Mouse (Mus musculus) megakaryocyte, embryonic 14.5 days (primary cell): ENCODE results near the gene Rpn1. TPM values are rescaled to one million over a fixed set of nuclear protein-coding genes. Genes with fewer than 3 reads are reported as not detected.
A peak's percentile ranks its signal among the peaks of the same experiment; 100 is the strongest.
"Not testable (repeated sequence)": the region's sequence is repeated elsewhere in the genome, so short reads cannot be mapped to it uniquely, and the experiment has no call there.

Source experiments
- H3K27me3 ChIP-seq: replicated peaks from 2 replicates; pipeline ENCODE3; 2012; ENCODE audit warnings: inconsistent platforms
- H3K36me3 ChIP-seq: replicated peaks from 2 replicates; pipeline ENCODE3; 2012; ENCODE audit warnings: low read length, inconsistent platforms, mixed read lengths
- H3K4me1 ChIP-seq: 2 replicates; pipeline ENCODE4 v1.6.1; 2012; ENCODE audit warnings: inconsistent platforms
- H3K4me3 ChIP-seq: replicated peaks from 2 replicates; pipeline ENCODE3; 2012; ENCODE audit warnings: moderate library complexity, mild to moderate bottlenecking, inconsistent platforms
- H3K9me3 ChIP-seq: 2 replicates; pipeline ENCODE4 v1.6.1; 2012; ENCODE audit warnings: inconsistent platforms
- FLI1 ChIP-seq: IDR thresholded peaks from 2 replicates; pipeline ENCODE4 v1.6.1; 2012; ENCODE audit warnings: low read length, inconsistent platforms, mixed read lengths
- GATA1 ChIP-seq: IDR thresholded peaks from 3 replicates; pipeline ENCODE4 v1.6.1; 2012; ENCODE audit warnings: mixed read lengths, low read length, inconsistent platforms, borderline replicate concordance
- polyA plus RNA-seq: library from polyadenylated mRNA; stranded (reverse); fragments of >175 nt; gene quantifications from 2 replicates; pipeline ENCODE4 v1.2.3, GENCODE M21; 2012; ENCODE audit warnings: low replicate concordance; ENCODE audit not compliant: insufficient read depth

Rpn1 gene
- polyA plus RNA-seq, 1 experiment: 59.1 TPM

DNA sequence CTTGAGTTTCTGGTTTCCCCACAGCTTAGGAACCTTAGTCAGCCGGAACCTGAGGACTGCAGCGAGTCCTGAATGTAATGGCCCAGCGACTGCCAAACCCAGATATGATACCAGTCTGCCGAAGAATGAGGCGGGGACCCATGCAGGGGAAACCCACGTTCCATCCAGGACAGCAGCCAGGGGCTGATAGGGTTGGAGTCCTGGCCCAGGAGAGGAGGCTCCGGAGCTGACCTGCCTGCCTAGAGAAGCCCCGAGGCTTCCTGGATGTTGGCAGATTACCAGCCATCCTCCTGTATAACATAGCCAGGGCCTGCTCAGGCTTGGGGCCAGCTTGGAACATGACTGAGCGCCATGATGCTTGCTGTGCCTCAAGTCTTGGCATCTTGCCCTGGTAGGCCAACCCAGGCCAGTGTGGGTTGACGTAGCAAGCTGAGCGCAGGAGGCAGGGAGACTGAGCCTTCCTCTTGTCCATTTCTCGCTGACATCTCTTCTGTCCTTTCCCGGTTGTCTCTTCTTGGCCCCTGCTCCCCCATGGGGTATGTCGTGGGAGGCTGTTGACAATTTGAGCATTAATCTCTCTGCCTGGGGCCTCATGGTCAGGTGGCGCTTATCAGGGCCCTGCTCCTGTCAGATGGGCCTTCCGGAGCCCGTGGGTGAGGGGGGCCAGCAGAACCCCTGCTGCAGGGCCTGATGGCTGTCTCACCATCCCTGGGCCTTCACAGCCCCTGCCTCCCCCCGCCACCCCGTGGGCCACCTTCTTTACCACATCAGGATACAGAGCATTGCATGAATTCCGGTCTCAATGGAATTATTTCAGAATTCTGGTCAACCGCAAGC lies 32.3 kb downstream of the Rpn1 start:
- peaks cover 6% of the 10 kb centered on the region; the same call in 1 of the 2 replicates for H3K9me3 ChIP-seq
- peaks cover 4% of the 10 kb centered on the region for H3K36me3 ChIP-seq
- TF ChIP-seq GATA1 (no peak; the same call in 2 of the 3 replicates), FLI1 (no peak)
- H3K27me3 ChIP-seq: peaks cover 6% of the 10 kb centered on the region
- H3K4me3 ChIP-seq: peak overlapping the region; percentile 89
- H3K4me1 ChIP-seq: peaks cover 97% of the 10 kb centered on the region

GRCm38 (mm10) chr6:88117184-88117575 lies 32.9 kb downstream of the Rpn1 start:
- Histone ChIP-seq H3K4me3 (peak overlapping the region; percentile 89), H3K4me1 (peaks cover 97% of the 10 kb centered on the region)
- TF ChIP-seq FLI1: no peak
- no peak for TF ChIP-seq GATA1

DNA sequence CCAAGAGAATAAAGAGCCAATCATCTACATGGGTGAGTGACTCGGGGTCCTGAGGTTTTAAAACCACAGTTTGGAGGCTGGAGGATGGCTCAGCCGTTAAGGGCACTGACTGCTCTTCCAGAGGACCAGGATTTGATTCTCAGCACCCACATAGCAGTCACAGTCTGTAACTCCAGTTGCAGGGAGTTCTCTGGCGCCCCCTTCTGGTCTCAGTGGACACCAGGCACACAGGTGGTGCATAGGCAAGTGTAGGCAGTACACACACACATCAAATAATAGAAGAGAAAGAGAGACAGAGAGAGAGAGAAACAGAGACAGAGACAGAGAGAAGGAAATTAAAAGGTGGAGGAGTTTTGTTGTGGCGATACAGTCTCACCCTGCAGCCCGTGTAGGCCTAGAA lies 35.0 kb downstream of the Rpn1 start:
- Histone ChIP-seq H3K36me3 (peaks cover 4% of the 10 kb centered on the region), H3K9me3 (peaks cover 6% of the 10 kb centered on the region; the same call in 1 of the 2 replicates), H3K4me3 (no peak overlapping the region), H3K27me3 (peaks cover 4% of the 10 kb centered on the region), H3K4me1 (peaks cover 97% of the 10 kb centered on the region)
- no peak for TF ChIP-seq FLI1
- no peak for TF ChIP-seq GATA1

More at GRCm38 (mm10) chr6:88117184-88117575, 32.9 kb downstream of the Rpn1 start:
- Histone ChIP-seq H3K36me3 (peaks cover 4% of the 10 kb centered on the region), H3K9me3 (peaks cover 6% of the 10 kb centered on the region; the same call in 1 of the 2 replicates), H3K27me3 (peaks cover 4% of the 10 kb centered on the region)

- Histone ChIP-seq H3K36me3 (peaks cover 4% of the 10 kb centered on the region), H3K9me3 (peaks cover 6% of the 10 kb centered on the region; the same call in 1 of the 2 replicates), H3K27me3 (peaks cover 7% of the 10 kb centered on the region), H3K4me1 (peaks cover 87% of the 10 kb centered on the region), H3K4me3 (peak overlapping the region; percentile 25)
- TF ChIP-seq FLI1 (no peak), GATA1 (no peak)
These were observed 36.5 kb downstream of the Rpn1 start for GRCm38 (mm10) chr6:88120813-88121212.

DNA sequence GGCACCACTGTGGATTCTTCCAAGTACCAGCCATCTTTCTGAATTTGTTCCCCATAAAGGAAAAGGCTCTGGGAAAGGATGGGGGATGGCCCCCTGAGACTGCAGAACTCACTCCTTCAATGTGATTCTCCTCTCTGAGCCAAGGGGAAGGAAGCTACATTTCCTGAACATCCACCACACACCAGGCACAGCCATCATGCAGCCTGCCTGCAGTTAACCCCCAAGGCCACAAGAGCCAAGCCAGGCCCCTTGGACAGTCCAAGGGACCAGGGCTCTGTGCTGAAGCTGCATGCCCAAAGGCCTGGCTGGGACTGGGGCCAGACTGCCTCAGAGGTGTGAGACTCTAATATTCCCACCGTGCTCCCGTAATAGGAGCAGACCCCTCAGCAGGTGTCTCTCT lies 37.5 kb downstream of the Rpn1 start:
- no peak for TF ChIP-seq GATA1
- no peak for TF ChIP-seq FLI1
- H3K4me1 ChIP-seq: peaks cover 77% of the 10 kb centered on the region

GRCm38 (mm10) chr6:88123150-88123857 lies 39.0 kb downstream of the Rpn1 start:
- peaks cover 65% of the 10 kb centered on the region for H3K4me1 ChIP-seq
- H3K27me3 ChIP-seq: peaks cover 28% of the 10 kb centered on the region
- no peak for TF ChIP-seq FLI1
- peak overlapping the region; percentile 89 for H3K4me3 ChIP-seq
- H3K36me3 ChIP-seq: peaks cover 4% of the 10 kb centered on the region
- peaks cover 10% of the 10 kb centered on the region; the same call in 1 of the 2 replicates for H3K9me3 ChIP-seq

More for the DNA sequence above, 37.5 kb downstream of the Rpn1 start:
- Histone ChIP-seq H3K27me3 (peaks cover 14% of the 10 kb centered on the region), H3K9me3 (peaks cover 6% of the 10 kb centered on the region; the same call in 1 of the 2 replicates), H3K4me3 (peak overlapping the region; percentile 64), H3K36me3 (peaks cover 4% of the 10 kb centered on the region)

GRCm38 (mm10) chr6:88123858-88124261 lies 39.6 kb downstream of the Rpn1 start:
- H3K9me3 ChIP-seq: peaks cover 10% of the 10 kb centered on the region; the same call in 1 of the 2 replicates
- peaks cover 30% of the 10 kb centered on the region for H3K27me3 ChIP-seq
- peaks cover 4% of the 10 kb centered on the region for H3K36me3 ChIP-seq
- TF ChIP-seq GATA1 (no peak), FLI1 (no peak)
- peaks cover 59% of the 10 kb centered on the region for H3K4me1 ChIP-seq
- H3K4me3 ChIP-seq: peak overlapping the region; percentile 89

GRCm38 (mm10) chr6:88124551-88124950 lies 40.3 kb downstream of the Rpn1 start:
- H3K27me3 ChIP-seq: peaks cover 36% of the 10 kb centered on the region
- H3K36me3 ChIP-seq: no peaks in the 10 kb centered on the region
- H3K9me3 ChIP-seq: 0 out of 2 replicates have a peak, but pooled peaks cover 5% of the 10 kb centered on the region
- no peak overlapping the region for H3K4me3 ChIP-seq
- peaks cover 52% of the 10 kb centered on the region for H3K4me1 ChIP-seq
- TF ChIP-seq GATA1 (no peak), FLI1 (no peak)

DNA sequence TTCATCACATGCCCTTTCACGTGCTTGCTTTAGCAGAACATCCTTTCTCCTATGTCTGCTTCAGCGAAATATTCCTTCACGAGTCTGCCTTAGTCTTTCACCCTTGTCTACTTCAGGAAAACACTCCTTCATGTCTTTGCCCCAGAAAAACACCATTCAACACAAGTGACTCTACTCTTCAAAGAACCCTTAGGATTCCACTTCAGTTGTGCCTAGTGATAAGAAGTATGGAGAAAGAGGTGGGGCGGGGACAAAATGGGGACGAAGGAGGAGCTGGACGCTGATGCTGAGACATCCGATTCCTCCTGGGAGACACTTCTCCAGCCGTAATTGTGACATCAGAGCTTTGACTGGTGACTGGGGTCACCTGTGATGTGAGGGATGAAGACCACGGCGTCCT lies 41.5 kb downstream of the Rpn1 start:
- H3K9me3 ChIP-seq, H3K36me3 ChIP-seq, H3K4me3 ChIP-seq: not testable (repeated sequence)
- peaks cover 43% of the 10 kb centered on the region for H3K27me3 ChIP-seq
- H3K4me1 ChIP-seq: peaks cover 40% of the 10 kb centered on the region

DNA sequence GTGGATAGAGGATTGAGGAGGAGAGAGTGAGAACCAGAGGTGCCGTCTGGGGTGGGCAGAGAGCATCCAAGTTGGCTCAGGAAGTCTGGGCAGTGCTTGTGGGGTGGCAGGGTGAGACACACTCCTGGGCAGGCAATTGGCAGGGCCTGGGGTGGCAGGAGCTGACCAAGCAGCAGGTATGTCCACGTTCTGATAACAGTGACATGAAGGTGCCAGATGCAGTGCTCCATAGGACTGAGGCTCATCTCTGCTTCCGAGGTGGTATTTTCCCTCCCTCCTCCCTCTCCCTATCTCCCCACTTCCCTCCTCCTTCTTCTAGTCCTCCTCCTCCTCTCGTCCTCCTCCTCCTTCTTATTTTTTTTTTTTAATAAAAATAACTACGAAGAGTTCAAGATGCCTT lies 47.2 kb downstream of the Rpn1 start:
- peak overlapping the region; percentile 53 for H3K4me3 ChIP-seq
- no peak for TF ChIP-seq FLI1
- no peak for TF ChIP-seq GATA1
- H3K36me3 ChIP-seq: no peaks in the 10 kb centered on the region
- peaks cover 82% of the 10 kb centered on the region for H3K27me3 ChIP-seq
- 0 out of 2 replicates have a peak, but pooled peaks cover 5% of the 10 kb centered on the region for H3K9me3 ChIP-seq
- peaks cover 26% of the 10 kb centered on the region for H3K4me1 ChIP-seq
